Mouse (Mus musculus) limb, embryonic 14.5 days (tissue): ENCODE data around the gene 4933400A11Rik. TPM values are rescaled to one million over a fixed set of nuclear protein-coding genes. Genes with fewer than 3 reads are reported as not detected.
A peak's percentile ranks its signal among the peaks of the same experiment; 100 is the strongest.

ENCODE experiments used
- ATAC-seq: fragments of 200-750 bp; cut with Nextera tagmentation; 2 replicates; pipeline ENCODE4 v1.8.0; 2017; ENCODE audit warnings: low read depth, moderate number of reproducible peaks, moderate TSS enrichment; ENCODE audit not compliant: low FRiP score
- DNase-seq: peaks from one replicate; pipeline ENCODE4 v3.0.0-alpha.2; 2015; ENCODE audit warnings: low spot score
- H3K27ac ChIP-seq: fragments of 300-500 bp; sonication (generic); replicated peaks from 2 replicates; pipeline ENCODE4 v1.5.1; 2014; ENCODE audit warnings: low read depth, mild to moderate bottlenecking, low read length, moderate library complexity, mixed read lengths
- H3K27me3 ChIP-seq: fragments of 300-500 bp; sonication (generic); 2 replicates; pipeline ENCODE4 v1.6.1; 2014; ENCODE audit warnings: low read length, mixed read lengths; ENCODE audit not compliant: control insufficient read depth, insufficient read depth
- H3K36me3 ChIP-seq: fragments of 300-500 bp; sonication (generic); 2 replicates; pipeline ENCODE4 v1.6.1; 2014; ENCODE audit warnings: mild to moderate bottlenecking, low read length, moderate library complexity, mixed read lengths; ENCODE audit not compliant: control insufficient read depth, insufficient read depth
- H3K4me1 ChIP-seq: fragments of 300-500 bp; sonication (generic); 2 replicates; pipeline ENCODE4 v1.6.1; 2014; ENCODE audit warnings: antibody characterized with exemption, low read length, mixed read lengths; ENCODE audit not compliant: control insufficient read depth, insufficient read depth
- H3K4me2 ChIP-seq: fragments of 300-500 bp; sonication (generic); replicated peaks from 2 replicates; pipeline ENCODE4 v1.6.1; 2014; ENCODE audit warnings: low read depth, mild to moderate bottlenecking, low read length, moderate library complexity; ENCODE audit not compliant: severe bottlenecking
- H3K4me3 ChIP-seq: fragments of 300-500 bp; sonication (generic); replicated peaks from 2 replicates; pipeline ENCODE4 v1.5.1; 2014; ENCODE audit warnings: low read length
- H3K9ac ChIP-seq: fragments of 300-500 bp; sonication (generic); 2 replicates; pipeline ENCODE4 v1.6.1; 2014; ENCODE audit warnings: mild to moderate bottlenecking, low read depth, low read length, moderate library complexity; ENCODE audit not compliant: severe bottlenecking
- H3K9me3 ChIP-seq: fragments of 300-500 bp; sonication (generic); 2 replicates; pipeline ENCODE4 v1.6.1; 2016; ENCODE audit warnings: low read length; ENCODE audit not compliant: control insufficient read depth
- POLR2A ChIP-seq: fragments of 200-500 bp; IDR thresholded peaks from 2 replicates; pipeline ENCODE4 v1.8.0; 2012; ENCODE audit warnings: inconsistent platforms, mild to moderate bottlenecking, moderate library complexity, borderline replicate concordance; ENCODE audit not compliant: insufficient read depth, insufficient read length; ENCODE audit errors: extremely low read depth
- WGBS: fragments of 180-500 bp; shearing (Covaris S2); extraction: QIAGEN DNeasy Blood & Tissue Kit; methylation state at CpG from one replicate; pipeline ENCODE4 v1.1.7; 2014; 5-methylcytosine and 5-hydroxymethylcytosine counted together
- polyA plus RNA-seq, 2 experiments: library from polyadenylated mRNA; depleted of rRNA in 1 of 2; stranded (reverse) in 1 of 2; unstranded in 1 of 2; fragments of >200 nt; fragmentation: Nextera tagmentation in 1 of 2; extraction: Ambion mirVana in 1 of 2; gene quantifications; 2 replicates each; pipeline versions ENCODE4 v1.2.1 to v1.2.3; 2012 to 2014

4933400A11Rik gene
- polyA plus RNA-seq, 2 experiments = 0.66 TPM; not detected in 1

DNA sequence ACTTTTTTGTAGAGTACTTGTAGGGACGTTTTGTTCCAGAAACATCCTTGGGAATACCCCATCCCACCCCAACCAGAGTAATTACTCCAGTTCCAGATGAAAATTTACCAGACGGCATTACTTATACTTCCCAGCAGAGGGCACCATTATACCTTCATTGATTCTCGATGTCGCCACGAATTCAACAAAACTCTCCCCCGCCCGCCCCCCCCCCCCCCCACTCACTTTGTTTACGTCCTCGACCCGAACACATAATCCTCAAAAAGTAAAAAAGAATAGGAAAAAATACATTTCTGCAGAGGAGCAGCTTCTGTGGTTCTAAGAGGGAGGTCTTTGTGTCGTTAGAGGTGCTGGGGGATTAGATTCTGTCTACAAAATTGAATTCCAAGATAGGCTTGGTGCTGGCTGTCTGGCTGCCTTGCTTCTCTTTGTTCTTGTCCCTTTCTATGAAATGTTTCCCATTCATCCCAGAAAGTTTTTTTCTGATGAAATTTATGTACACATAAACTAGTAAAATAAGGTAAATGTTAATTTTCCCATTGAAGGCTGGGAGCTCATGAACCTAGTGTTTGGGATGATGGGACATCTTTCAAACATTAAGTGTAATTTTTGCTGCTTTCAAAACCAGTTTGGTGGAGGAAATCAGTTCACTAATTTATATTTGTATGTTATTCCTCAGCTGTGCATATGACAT is 19.7 kb upstream of the 4933400A11Rik start:
- no peaks in the 10 kb centered on the region for H3K36me3 ChIP-seq
- H3K9me3 ChIP-seq = no peaks in the 10 kb centered on the region
- H3K9ac ChIP-seq = 0 out of 2 replicates have a peak overlapping the region, but pooled peaks have one; percentile 36
- H3K4me3 ChIP-seq = peak overlapping the region; percentile 28
- ATAC-seq (no peak), DNase-seq (peak; percentile 14)
- H3K4me1 ChIP-seq = no peaks in the 10 kb centered on the region
- TF ChIP-seq POLR2A = no peak
- 0 out of 2 replicates have a peak overlapping the region, but pooled peaks have one; percentile 10 for H3K4me2 ChIP-seq
- no peaks in the 10 kb centered on the region for H3K27me3 ChIP-seq
- H3K27ac ChIP-seq = no peak overlapping the region
- 16% methylated on average over 11 of the region's 11 CpGs for WGBS

DNA sequence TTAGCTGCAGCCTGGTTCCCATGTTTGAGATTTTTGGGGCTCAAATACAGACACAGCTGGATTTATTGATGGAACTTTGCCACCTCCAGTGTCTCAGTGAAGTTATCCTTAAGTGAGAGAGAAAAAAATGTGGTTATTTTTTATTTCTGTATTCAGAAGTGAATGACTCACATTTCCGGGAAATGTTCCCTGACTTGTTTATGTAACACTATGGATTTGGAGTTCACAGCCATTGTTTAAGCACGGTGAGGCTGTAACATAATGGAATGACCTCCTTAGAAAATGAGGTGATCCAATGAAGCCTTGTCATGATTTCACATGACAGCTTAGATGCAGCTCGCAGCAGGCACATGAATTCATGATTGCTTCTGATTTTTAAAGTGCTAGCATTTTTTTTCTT is 17.7 kb upstream of the 4933400A11Rik start:
- Histone ChIP-seq H3K4me1 (no peaks in the 10 kb centered on the region), H3K9ac (no peak overlapping the region), H3K36me3 (no peaks in the 10 kb centered on the region), H3K4me2 (no peak overlapping the region), H3K9me3 (no peaks in the 10 kb centered on the region), H3K4me3 (no peak overlapping the region), H3K27me3 (no peaks in the 10 kb centered on the region), H3K27ac (no peak overlapping the region)
- ATAC-seq (no peak), DNase-seq (no peak)
- WGBS = 70% methylated on average over 3 of the region's 3 CpGs
- no peak for TF ChIP-seq POLR2A

DNA sequence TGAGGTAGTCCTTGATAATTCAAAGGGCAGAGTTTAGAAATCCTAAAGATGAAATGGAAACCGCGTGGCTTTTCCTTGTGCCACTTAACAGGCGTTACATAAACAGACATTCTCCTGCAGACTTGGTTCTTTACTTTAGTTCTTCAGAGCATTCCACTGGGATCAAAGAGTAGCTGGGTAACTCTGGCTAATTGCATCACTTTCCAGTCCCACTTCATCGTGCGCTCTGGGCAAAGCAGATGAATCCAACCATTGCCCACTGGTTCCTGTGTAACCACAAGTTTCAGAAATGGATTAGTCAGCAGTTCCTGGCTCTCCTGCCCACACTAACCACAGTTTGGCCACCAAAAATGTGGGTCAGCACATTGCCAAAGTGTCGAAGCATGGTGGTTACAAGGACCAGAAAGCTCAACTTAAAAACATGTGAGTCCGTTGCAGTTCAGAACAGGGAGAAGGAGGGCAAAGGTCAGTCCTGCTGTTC is 15.4 kb upstream of the 4933400A11Rik start:
- ATAC-seq = no peak
- no peak for TF ChIP-seq POLR2A
- WGBS = 43% methylated on average over 7 of the region's 7 CpGs
- H3K9ac ChIP-seq = no peak overlapping the region
- no peak overlapping the region for H3K4me3 ChIP-seq
- no peak overlapping the region for H3K27ac ChIP-seq
- no peaks in the 10 kb centered on the region for H3K27me3 ChIP-seq
- no peak overlapping the region for H3K4me2 ChIP-seq
- no peaks in the 10 kb centered on the region for H3K4me1 ChIP-seq
- H3K36me3 ChIP-seq = no peaks in the 10 kb centered on the region
- no peak for DNase-seq
- no peaks in the 10 kb centered on the region for H3K9me3 ChIP-seq

DNA sequence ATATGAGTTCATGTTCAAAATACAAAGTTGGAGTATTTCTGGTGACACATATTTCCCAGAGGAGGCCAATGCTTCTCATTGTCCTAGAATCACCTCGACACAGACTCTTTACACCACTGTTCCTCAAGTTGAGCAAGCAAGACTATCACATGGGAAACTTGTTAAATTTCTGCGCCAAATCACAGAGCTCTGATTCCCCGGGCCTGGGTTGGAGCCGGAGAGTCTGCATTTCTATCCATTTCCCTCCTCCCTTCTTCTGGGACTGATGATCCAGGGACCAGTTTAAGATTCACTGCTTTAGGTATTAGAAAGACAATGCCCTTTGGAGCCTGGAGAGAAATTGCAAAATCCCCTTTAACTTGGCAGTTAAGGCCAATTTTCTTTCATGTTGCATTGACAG is 15.0 kb upstream of the 4933400A11Rik start:
- DNase-seq (no peak), ATAC-seq (no peak)
- TF ChIP-seq POLR2A = no peak
- Histone ChIP-seq H3K36me3 (no peaks in the 10 kb centered on the region), H3K4me2 (no peak overlapping the region), H3K4me1 (no peaks in the 10 kb centered on the region), H3K9ac (no peak overlapping the region), H3K9me3 (no peaks in the 10 kb centered on the region), H3K27ac (no peak overlapping the region), H3K27me3 (no peaks in the 10 kb centered on the region), H3K4me3 (no peak overlapping the region)
- 50% methylated on average over 4 of the region's 4 CpGs for WGBS

DNA sequence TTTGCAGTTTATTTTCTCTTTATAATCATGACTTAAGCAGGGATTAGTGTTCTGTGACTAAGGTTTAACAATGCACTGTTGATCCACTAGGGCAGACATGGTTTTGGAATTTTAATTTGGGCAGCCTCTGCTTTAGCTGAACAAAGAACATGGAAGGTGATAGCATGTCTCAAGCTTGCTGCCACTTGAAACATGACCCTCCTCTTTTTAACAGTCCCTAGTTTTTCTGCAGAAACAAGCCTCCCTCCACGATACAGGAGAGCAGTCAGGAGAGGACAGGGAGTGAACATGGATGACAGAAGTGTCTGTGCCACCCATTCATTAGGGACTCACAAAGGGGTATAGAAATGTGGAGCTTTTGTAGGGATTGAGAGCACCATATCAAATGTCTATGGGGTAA is 13.4 kb upstream of the 4933400A11Rik start:
- TF ChIP-seq POLR2A = no peak
- Histone ChIP-seq H3K9me3 (no peaks in the 10 kb centered on the region), H3K27ac (no peak overlapping the region), H3K4me1 (no peaks in the 10 kb centered on the region), H3K4me2 (no peak overlapping the region), H3K4me3 (no peak overlapping the region), H3K27me3 (no peaks in the 10 kb centered on the region), H3K36me3 (no peaks in the 10 kb centered on the region), H3K9ac (no peak overlapping the region)
- DNase-seq (no peak), ATAC-seq (peak; percentile 55)
- 31% methylated on average over 1 of the region's 1 CpGs for WGBS
